ENCODE assay signal across 16 mouse cellular contexts in genomic region chrX:167145508-167146182, GRCm38 (mm10).
DNase-seq lines count a peak whose midpoint lies in the region; ATAC-seq and TF ChIP-seq lines count a peak whose summit lies in the region.
"Had no signal": no experiment of that assay in that cellular context is flagged by ENCODE, and none has a peak within 500 bp of the region (broad histone marks: within the 10 kb centered on the region; RNA-seq: fewer than 3 reads in every experiment).

No protein-coding gene starts in this region.

- H3K4me1 ChIP-seq in hindbrain, embryonic 10.5 days (replicated peaks): no peaks in the 10 kb centered on the region
- H3K4me1 ChIP-seq in hindbrain, embryonic 14.5 days (replicated peaks; ENCODE audit: control insufficient read depth, insufficient read depth, low read length): no peaks in the 10 kb centered on the region
- peaks cover 11% of the 10 kb centered on the region for H3K4me1 ChIP-seq in bone marrow macrophage, adult 2 months (ENCODE audit: control insufficient read depth, insufficient read depth, low read length)
- no peaks in the 10 kb centered on the region for H3K4me1 ChIP-seq in neural tube, embryonic 15.5 days
- H3K4me1 ChIP-seq in forebrain, embryonic 14.5 days (ENCODE audit: control insufficient read depth, insufficient read depth, low read length): no peaks in the 10 kb centered on the region
- H3K4me1 ChIP-seq: embryonic facial prominence, embryonic 10.5 days; limb, embryonic 15.5 days had no signal

- no peak for TF ChIP-seq POLR2A in bone marrow macrophage, adult 2 months (IDR thresholded peaks at IDR 0.05; ENCODE audit: borderline replicate concordance, low read depth, low read length)

- H3K4me2 ChIP-seq in hindbrain, embryonic 14.5 days (replicated peaks): no peak overlapping the region
- H3K4me2 ChIP-seq in neural tube, embryonic 15.5 days: no peak overlapping the region
- H3K4me2 ChIP-seq in forebrain, embryonic 14.5 days (ENCODE audit: low read length): no peak overlapping the region
- H3K4me2 ChIP-seq: limb, embryonic 15.5 days had no signal

- no peak for DNase-seq in hindbrain, embryonic 10.5 days (ENCODE audit: low spot score)
- DNase-seq in hindbrain, embryonic 14.5 days (ENCODE audit: low spot score): no peak
- DNase-seq in B cell, adult 2 months: peak; percentile 17 to 31
- no peak for DNase-seq in forebrain, embryonic 14.5 days (ENCODE audit: low spot score)
- no peak for DNase-seq in layer of hippocampus, postnatal 14 days (ENCODE audit: low spot score in 2 of 2)
- DNase-seq: adrenal gland, adult 8-10 months; cerebellum, adult 9-10 months; gastrocnemius, postnatal 36 days; liver, postnatal 0 days had no signal

- 79% methylated on average over 11 of the region's 11 CpGs for WGBS in hindbrain, embryonic 10.5 days
- WGBS in hindbrain, embryonic 14.5 days: 69% methylated on average over 11 of the region's 11 CpGs
- 76% methylated on average over 11 of the region's 11 CpGs for WGBS in neural tube, embryonic 15.5 days
- 74% methylated on average over 11 of the region's 11 CpGs for WGBS in forebrain, embryonic 14.5 days

- no peak for ATAC-seq in hindbrain, embryonic 14.5 days (ENCODE audit: low FRiP score)
- peak; percentile 91 for ATAC-seq in megakaryocyte, adult 5-6 weeks (ENCODE audit: poor library complexity, severe bottlenecking)
- ATAC-seq in neural tube, embryonic 15.5 days (ENCODE audit: low FRiP score): no peak
- no peak for ATAC-seq in forebrain, embryonic 14.5 days
- ATAC-seq: intestine, embryonic 16.5 days; liver, postnatal 0 days had no signal

- H3K4me3 ChIP-seq in hindbrain, embryonic 10.5 days: no peak overlapping the region
- no peak overlapping the region for H3K4me3 ChIP-seq in hindbrain, embryonic 14.5 days (replicated peaks; ENCODE audit: low read length)
- H3K4me3 ChIP-seq in bone marrow macrophage, adult 2 months (ENCODE audit: insufficient read depth, low read length): no peak overlapping the region
- H3K4me3 ChIP-seq in neural tube, embryonic 15.5 days (replicated peaks): no peak overlapping the region
- no peak overlapping the region for H3K4me3 ChIP-seq in forebrain, embryonic 14.5 days (ENCODE audit: low read depth, low read length)
- H3K4me3 ChIP-seq: embryonic facial prominence, embryonic 10.5 days; erythroblast, embryonic 14.5 days; limb, embryonic 15.5 days had no signal

- TF ChIP-seq CTCF in bone marrow macrophage, adult 2 months (IDR thresholded peaks at IDR 0.05; ENCODE audit: low read depth, low read length): no peak

- H3K27me3 ChIP-seq in hindbrain, embryonic 10.5 days (ENCODE audit: insufficient read depth, poor library complexity, severe bottlenecking): peaks cover 79% of the 10 kb centered on the region
- peaks cover 41% of the 10 kb centered on the region; the same call in 1 of the 2 replicates for H3K27me3 ChIP-seq in hindbrain, embryonic 14.5 days (ENCODE audit: control insufficient read depth, insufficient read depth, low read length)
- H3K27me3 ChIP-seq in neural tube, embryonic 15.5 days (replicated peaks): peaks cover 32% of the 10 kb centered on the region; the same call in 1 of the 2 replicates
- H3K27me3 ChIP-seq in forebrain, embryonic 14.5 days (replicated peaks; ENCODE audit: control insufficient read depth, insufficient read depth, low read length): 0 out of 2 replicates have a peak, but pooled peaks cover 2% of the 10 kb centered on the region

- no peaks in the 10 kb centered on the region for H3K9me3 ChIP-seq in hindbrain, embryonic 10.5 days
- no peaks in the 10 kb centered on the region for H3K9me3 ChIP-seq in hindbrain, embryonic 14.5 days (ENCODE audit: control insufficient read depth, low read length)
- no peaks in the 10 kb centered on the region for H3K9me3 ChIP-seq in neural tube, embryonic 15.5 days (replicated peaks)
- no peaks in the 10 kb centered on the region for H3K9me3 ChIP-seq in forebrain, embryonic 14.5 days (replicated peaks; ENCODE audit: control insufficient read depth, low read length)
- H3K9me3 ChIP-seq: embryonic facial prominence, embryonic 10.5 days; limb, embryonic 15.5 days had no signal

- no peak overlapping the region for H3K9ac ChIP-seq in hindbrain, embryonic 14.5 days
- no peak overlapping the region for H3K9ac ChIP-seq in neural tube, embryonic 15.5 days (replicated peaks)
- no peak overlapping the region for H3K9ac ChIP-seq in forebrain, embryonic 14.5 days (ENCODE audit: low read length)
- H3K9ac ChIP-seq: limb, embryonic 15.5 days; liver, postnatal 0 days had no signal

- H3K36me3 ChIP-seq in hindbrain, embryonic 10.5 days: no peaks in the 10 kb centered on the region
- no peaks in the 10 kb centered on the region for H3K36me3 ChIP-seq in hindbrain, embryonic 14.5 days (replicated peaks; ENCODE audit: control insufficient read depth, insufficient read depth)
- no peaks in the 10 kb centered on the region for H3K36me3 ChIP-seq in neural tube, embryonic 15.5 days
- H3K36me3 ChIP-seq in forebrain, embryonic 14.5 days (ENCODE audit: control insufficient read depth, insufficient read depth, low read length): no peaks in the 10 kb centered on the region
- H3K36me3 ChIP-seq: embryonic facial prominence, embryonic 10.5 days; limb, embryonic 15.5 days had no signal

- H3K27ac ChIP-seq in hindbrain, embryonic 10.5 days: peak overlapping the region; percentile 35; the same call in 1 of the 2 replicates
- H3K27ac ChIP-seq in hindbrain, embryonic 14.5 days: no peak overlapping the region
- H3K27ac ChIP-seq in bone marrow macrophage, adult 2 months (ENCODE audit: insufficient read depth, low read depth, low read length): peak overlapping the region; percentile 36
- H3K27ac ChIP-seq in neural tube, embryonic 15.5 days (replicated peaks): no peak overlapping the region
- no peak overlapping the region for H3K27ac ChIP-seq in forebrain, embryonic 14.5 days (ENCODE audit: low read depth, low read length)
- H3K27ac ChIP-seq: embryonic facial prominence, embryonic 10.5 days; limb, embryonic 15.5 days had no signal

Comparison
In these comparisons a context has a peak if more than half of its experiments do, and no peak if none do; other contexts are left out.
1. H3K27ac ChIP-seq: peak in hindbrain, embryonic 10.5 days (single experiment) and bone marrow macrophage, adult 2 months (single experiment); none in hindbrain, embryonic 14.5 days (single experiment), neural tube, embryonic 15.5 days (single experiment) and forebrain, embryonic 14.5 days (single experiment).
2. DNase-seq: peak in B cell, adult 2 months (2 of 2); none in hindbrain, embryonic 10.5 days (single experiment), hindbrain, embryonic 14.5 days (single experiment), forebrain, embryonic 14.5 days (single experiment) and layer of hippocampus, postnatal 14 days (0 of 2).